Mouse (Mus musculus) layer of hippocampus, adult 8-10 months (tissue): ENCODE results near the gene Cacng8. TPM values are rescaled to one million over a fixed set of nuclear protein-coding genes. Genes with fewer than 3 reads are reported as not detected.

Source experiments
- microRNA-seq, 2 experiments: library from miRNA; unstranded; fragments of <30 nt; microRNA quantifications; one replicate each; pipeline ENCODE4 v1.2.0; 2022
- total RNA-seq, 4 experiments: library from RNA; stranded (reverse); gene quantifications; 2 replicates each; pipeline ENCODE4 v1.2.4; 2022

Gene Cacng8
- total RNA-seq, 4 experiments from 2014 or later, result 331 to 354 (median 340) TPM

Small RNAs within 50 kb of the gene (microRNA-seq; reads per million reads assigned to microRNA genes)
- 1,014 to 1,149 reads per million in 2 experiments for gene Gm23450

Other genes with a start within 250 kb of the Cacng8 start
- gene AU018091, start 221.5 kb upstream of the Cacng8 start, total RNA-seq, result not detected
- under 1 TPM in 1 of 4 experiments, not detected in 3; 0.09 TPM for gene Nlrp12, start 140.9 kb upstream of the Cacng8 start, total RNA-seq
- gene Myadm, start 101.6 kb upstream of the Cacng8 start, total RNA-seq, result 10 to 100 TPM; 57.2 to 68.4 (median 58.8) TPM
- gene Prkcg, start 101.5 kb upstream of the Cacng8 start, total RNA-seq, result 100 to 1,000 TPM; 458 to 553 (median 501) TPM
- gene Cacng7, start 57.7 kb upstream of the Cacng8 start, total RNA-seq, result 100 to 1,000 TPM; 131 to 139 (median 137) TPM
- 1 to 10 TPM; 1.2 to 2.5 (median 1.5) TPM for gene Cacng6, start 33.5 kb downstream of the Cacng8 start, total RNA-seq
- under 1 TPM in 2 of 4 experiments, not detected in 2; 0.41 to 0.70 TPM for gene Tarm1, start 111.9 kb downstream of the Cacng8 start, total RNA-seq
- gene Oscar, start 225.5 kb downstream of the Cacng8 start, total RNA-seq, result 1 to 10 TPM in 2 of 4 experiments, under 1 TPM in 2; 0.66 to 1.5 (median 1.1) TPM
- 100 to 1,000 TPM; 526 to 633 (median 592) TPM for gene Ndufa3, start 226.7 kb downstream of the Cacng8 start, total RNA-seq
- 10 to 100 TPM; 36.3 to 53.8 (median 39.7) TPM for gene Tfpt, start 239.2 kb downstream of the Cacng8 start, total RNA-seq
- 10 to 100 TPM; 50.3 to 53.0 (median 51.0) TPM for gene Prpf31, start 239.3 kb downstream of the Cacng8 start, total RNA-seq